Mouse (Mus musculus) heart, postnatal 36 days (tissue): Measurements from ENCODE around the gene Arhgap28. TPM values are rescaled to one million over a fixed set of nuclear protein-coding genes. Genes with fewer than 3 reads are reported as not detected.

Source experiments
- DNase-seq, 2 experiments: peaks; one replicate each; pipeline ENCODE4 v3.0.0; 2021 to 2022
- intact Hi-C: fragments of 180-260 bp; cut with DNase I; formaldehyde crosslinking; loops from one replicate; pipeline ENCODE4 v1.15.1; 2025
- total RNA-seq, 2 experiments: library from RNA; stranded (reverse); gene quantifications; 2 replicates each; pipeline ENCODE4 v1.2.3; 2021

Gene Arhgap28
- total RNA-seq, 2 experiments from 2014 or later, result 2.0 to 3.7 TPM

- intact Hi-C loops, result no loop called here
Measured at GRCm38 (mm10) chr17:67815720-67816119, 188.2 kb downstream of the Arhgap28 start.

GRCm38 (mm10) chr17:67813666-67814065 is 190.3 kb downstream of the Arhgap28 start:
- DNase-seq, result no peak
- intact Hi-C loops, result no loop called here

More at GRCm38 (mm10) chr17:67815720-67816119, 188.2 kb downstream of the Arhgap28 start:
- DNase-seq, result no peak

GRCm38 (mm10) chr17:67809171-67809570 is 194.7 kb downstream of the Arhgap28 start:
- DNase-seq, result no peak
- intact Hi-C loops, result no loop called here
